Mouse (Mus musculus): ENCODE results near the gene Ciapin1.

The Ciapin1 gene

DNA sequence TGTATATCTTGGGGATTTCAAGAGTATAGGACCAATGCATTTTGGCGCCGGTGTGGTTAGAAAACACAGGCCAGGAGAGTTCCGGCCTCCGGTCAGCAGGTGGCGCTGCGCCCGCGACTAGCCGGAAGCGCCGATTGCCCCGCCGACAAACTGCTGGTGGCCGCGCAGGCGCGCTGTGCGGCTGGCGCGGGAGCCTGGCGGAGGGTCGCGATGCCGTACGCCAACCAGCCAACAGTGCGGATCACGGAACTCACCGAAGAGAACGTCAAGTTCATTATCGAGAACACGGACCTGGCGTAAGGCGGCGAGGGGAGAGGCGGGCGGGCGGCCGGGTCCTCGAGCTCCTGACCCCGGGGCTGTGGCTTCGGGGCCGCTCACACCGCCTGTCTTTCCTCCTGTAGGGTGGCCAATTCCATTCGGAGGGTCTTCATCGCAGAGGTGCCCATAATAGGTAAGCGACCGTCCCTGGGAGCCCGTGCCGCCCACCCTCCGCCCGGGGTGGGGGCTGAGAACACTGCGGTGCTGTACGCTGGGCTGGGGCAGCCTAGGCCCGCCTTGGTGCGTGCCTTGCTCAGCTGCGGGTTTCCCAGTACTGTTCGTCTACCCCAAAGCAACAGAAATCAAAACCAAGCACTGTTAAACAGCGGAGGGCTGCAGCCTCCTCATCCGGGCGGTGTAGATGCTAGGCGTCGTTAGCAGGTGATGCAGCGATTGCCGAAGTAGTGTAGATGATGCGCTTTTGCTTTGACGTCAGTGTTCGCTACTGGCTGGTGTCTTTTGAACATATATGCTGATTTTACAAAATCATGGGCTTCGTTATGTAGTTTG lies 19.4 kb upstream of the Ciapin1 start, which contains the start of gene Polr2c:
Gene Polr2c (plus strand): TSS at position 105 of the 828 bp plus-strand sequence.
- WGBS, result under 1% methylated on average over 68 of the region's 68 CpGs

DNA sequence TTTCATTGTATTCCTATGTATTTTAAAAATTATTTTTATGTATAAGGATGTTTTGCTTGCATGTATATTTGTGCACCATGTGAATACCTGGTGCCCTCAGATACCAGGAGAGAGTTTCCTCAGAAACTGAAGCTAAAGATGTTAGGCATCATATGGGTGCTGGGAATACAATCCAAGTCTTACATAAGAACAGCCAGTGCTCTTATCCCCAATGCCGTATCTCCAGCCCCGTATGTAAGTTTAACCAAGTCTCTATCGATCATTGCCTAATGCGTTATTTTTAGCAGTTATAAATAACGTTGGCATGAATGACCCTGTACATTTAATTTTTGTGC lies 18.8 kb upstream of the Ciapin1 start:
- 19% methylated on average over 5 of the region's 5 CpGs for WGBS

DNA sequence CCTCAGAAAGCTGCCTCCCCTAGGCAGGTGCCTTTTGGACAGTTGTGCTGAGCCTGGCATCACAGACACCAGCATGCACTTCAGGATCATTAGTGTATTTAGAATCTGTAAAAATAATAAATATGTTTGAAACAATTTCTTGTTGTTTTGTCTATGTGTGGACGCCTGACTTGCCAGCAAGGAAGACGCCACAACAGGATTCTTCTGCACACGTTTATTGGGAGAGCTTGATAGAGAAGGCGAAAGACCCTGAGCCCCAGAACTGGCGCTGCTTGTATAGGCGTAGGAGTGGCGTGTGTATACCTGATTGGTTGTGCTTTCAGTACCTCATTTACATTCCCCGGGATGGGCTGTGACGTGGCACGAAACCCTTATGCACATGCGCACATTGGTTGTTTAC lies 16.6 kb upstream of the Ciapin1 start:
- 90% methylated on average over 11 of the region's 11 CpGs for WGBS

DNA sequence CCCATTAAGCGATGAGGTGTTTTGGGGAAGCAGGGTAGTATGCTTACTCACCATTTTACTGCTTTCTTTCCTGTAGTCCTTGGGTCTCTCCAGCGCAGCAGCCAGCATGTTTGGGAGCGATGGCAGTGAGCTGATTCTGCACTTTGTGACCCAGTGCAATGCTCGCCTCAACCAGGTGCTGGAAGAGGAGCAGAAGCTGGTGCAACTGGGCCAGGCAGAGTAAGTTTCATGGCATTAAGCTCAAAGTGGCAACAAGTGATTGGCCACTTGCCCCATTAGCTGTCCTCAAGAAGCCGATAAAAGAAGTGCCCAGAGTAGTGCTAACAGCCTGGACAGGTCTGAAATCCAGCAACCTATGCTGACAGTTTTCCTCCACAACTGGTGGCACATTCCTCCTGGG lies 11.9 kb upstream of the Ciapin1 start:
- WGBS, result 91% methylated on average over 5 of the region's 5 CpGs

DNA sequence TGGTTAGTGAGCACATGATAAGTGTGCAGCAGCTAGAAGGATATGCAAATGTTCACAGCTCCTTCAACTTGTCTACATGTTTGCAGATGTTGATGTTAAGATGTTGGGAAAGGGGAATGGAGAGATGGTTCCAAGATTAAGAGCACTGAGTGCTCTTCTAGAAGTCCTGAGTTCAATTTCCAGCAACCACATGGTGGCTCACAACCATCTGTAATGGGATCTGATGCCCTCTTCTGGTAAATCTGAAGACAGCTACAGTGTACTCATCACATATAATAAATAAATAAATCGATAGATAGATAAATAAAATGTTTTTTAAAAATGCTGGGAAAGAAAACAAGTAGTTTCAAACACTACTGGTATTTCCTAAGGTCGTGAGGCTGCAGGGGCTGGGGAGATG lies 3.0 kb upstream of the Ciapin1 start:
- 64% methylated on average over 2 of the region's 2 CpGs for WGBS

DNA sequence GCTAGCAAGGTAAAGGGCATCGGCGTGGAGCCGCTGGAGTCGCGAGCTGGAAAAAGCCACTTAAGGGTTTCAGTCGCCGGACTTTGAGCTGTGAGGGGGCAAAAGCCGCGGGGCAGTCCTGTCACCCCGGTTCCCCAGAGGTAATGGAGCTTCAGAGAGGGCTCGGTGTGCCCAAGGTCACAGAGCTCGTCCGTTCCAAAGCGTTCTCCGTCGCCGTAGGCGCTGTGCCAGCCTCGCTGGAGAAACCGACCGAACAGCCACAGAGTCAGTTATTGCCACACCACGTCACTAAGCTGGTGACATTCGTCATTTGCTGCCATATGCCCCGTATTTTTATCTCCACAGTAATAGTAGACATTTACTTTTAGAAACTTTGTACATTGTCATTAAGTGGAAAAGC lies 442 bp upstream of the Ciapin1 start:
- under 1% methylated on average over 24 of the region's 24 CpGs for WGBS

DNA sequence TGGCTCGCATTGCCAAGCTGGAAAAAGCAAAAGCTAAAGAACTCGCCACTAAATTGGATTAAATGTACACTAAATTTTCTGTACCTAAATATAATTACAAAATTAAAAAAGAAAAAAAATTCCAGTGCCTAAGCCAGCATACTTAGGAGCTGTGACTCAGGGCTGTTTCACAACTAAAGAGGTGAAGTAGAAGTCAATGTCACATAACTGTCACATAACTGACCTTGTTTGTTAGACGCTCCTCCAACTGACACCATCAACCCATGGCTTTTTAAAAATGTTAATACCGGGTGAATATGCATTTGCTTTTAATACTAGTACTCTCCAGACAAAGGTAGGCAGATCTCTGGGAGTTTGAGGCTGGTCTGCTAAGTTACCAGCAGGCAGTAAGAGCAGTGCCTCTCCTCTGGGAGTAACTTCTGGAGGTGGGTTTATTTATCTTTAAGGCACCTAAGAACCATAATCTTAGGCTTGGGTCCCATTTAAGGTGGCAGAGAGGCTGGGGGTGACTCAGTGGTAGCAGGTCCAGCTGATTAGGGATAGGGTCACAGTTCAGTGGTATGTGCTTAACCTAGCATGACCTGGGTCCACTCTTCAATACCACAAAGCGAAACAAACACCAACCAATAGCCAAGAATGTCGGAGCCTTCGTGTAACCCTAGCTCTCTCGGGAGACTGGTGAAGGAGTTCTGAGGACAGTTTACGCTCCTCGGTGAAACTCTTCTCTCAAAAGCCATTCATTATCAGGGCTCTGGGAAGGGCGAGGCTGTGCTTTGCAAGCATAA lies 1.5 kb downstream of the Ciapin1 start:
- WGBS, result 67% methylated on average over 11 of the region's 11 CpGs

DNA sequence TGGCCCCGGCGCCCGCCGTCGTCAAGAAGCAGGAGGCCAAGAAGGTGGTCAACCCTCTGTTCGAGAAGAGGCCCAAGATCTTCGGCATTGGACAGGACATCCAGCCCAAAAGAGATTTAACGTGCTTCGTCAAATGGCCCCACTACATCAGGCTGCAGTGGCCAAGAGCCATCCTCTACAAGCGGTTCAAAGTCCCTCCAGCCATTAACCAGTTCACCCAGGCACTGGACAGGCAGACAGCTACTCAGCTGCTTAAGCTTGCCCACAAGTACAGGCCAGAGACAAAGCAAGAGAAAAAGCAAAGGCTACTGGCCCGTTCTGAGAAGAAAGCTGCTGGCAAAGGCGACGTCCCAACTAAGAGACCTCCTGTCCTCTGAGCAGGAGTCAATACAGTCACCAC lies 2.4 kb downstream of the Ciapin1 start:
- 85% methylated on average over 13 of the region's 13 CpGs for WGBS

DNA sequence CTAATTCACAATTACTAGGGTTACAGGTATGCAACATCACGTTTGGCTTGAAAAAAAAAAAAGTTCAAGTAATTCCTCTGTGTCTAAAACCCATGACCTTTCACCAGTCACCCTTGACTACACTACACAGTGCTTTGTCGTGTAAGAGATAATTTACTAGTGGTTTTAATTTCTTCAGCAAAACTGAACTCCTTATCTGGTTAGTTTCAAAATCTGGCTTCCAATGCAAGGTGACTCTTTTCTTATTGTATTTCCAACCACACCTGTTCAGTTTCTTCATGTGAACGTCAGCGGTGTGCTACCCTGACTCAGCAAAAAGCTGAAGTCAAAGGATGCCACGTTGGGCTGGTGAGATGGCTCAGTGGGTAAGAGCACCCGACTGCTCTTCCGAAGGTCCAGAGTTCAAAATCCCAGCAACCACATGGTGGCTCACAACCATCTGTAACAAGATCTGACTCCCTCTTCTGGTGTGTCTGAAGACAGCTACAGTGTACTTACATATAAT lies 4.2 kb downstream of the Ciapin1 start:
- WGBS, result 70% methylated on average over 7 of the region's 7 CpGs

DNA sequence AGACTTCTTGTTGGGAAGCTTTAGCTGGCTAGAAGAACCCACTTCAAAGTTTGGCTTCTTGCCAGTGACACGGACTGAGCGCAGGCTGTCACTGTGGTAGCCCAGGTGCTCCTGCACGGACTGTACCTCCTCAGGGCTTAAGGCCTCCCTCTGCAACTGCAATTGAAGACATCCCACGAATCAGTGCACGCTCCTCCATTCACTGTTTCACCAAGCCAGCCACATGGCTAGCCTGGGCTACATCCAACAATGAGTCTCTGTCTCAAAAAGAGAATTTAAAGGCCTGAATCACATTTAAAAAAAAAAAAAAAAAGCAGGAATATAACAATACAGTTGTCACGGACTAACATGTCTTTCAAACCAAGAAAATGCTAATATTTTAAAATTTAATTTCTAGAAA lies 9.9 kb downstream of the Ciapin1 start:
- WGBS, result 81% methylated on average over 6 of the region's 6 CpGs

DNA sequence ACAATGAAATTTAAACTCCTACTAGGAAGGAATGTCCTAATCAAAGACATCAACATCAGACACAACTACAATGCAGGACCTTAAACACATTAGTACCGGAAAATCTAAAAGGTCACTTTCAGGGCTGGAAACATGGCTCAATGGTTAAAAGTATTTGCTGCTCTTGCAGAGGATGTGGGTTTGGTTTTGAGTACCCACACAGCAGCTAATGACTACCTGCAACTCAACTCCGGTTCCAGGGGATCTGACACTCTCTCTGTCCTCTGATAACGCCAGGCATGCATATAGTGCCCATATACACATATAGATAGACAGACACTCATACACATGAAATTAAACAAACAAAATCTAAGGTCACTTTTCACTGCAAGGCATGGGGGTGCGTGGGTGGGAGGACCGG lies 11.9 kb downstream of the Ciapin1 start:
- 94% methylated on average over 5 of the region's 5 CpGs for WGBS

DNA sequence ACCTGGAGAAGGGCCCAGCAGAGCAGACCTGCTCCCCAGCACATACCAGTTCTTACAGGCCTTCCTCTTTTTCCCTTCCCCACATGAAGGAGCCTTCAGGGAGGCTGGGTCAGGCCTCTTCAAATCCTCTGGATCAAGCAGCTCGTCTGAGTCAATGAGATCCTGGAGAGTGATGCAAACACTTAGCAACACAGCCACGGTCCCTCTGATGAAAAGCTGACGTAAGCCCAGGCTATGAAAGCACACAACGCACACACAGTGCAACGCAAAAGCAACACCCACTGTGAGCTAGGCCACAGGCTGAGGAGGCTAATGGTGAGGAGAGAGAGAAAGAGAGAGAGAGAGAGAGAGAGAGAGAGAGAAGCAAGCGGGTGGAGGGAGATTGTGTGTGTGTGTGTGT lies 13.0 kb downstream of the Ciapin1 start:
- 85% methylated on average over 6 of the region's 6 CpGs for WGBS

DNA sequence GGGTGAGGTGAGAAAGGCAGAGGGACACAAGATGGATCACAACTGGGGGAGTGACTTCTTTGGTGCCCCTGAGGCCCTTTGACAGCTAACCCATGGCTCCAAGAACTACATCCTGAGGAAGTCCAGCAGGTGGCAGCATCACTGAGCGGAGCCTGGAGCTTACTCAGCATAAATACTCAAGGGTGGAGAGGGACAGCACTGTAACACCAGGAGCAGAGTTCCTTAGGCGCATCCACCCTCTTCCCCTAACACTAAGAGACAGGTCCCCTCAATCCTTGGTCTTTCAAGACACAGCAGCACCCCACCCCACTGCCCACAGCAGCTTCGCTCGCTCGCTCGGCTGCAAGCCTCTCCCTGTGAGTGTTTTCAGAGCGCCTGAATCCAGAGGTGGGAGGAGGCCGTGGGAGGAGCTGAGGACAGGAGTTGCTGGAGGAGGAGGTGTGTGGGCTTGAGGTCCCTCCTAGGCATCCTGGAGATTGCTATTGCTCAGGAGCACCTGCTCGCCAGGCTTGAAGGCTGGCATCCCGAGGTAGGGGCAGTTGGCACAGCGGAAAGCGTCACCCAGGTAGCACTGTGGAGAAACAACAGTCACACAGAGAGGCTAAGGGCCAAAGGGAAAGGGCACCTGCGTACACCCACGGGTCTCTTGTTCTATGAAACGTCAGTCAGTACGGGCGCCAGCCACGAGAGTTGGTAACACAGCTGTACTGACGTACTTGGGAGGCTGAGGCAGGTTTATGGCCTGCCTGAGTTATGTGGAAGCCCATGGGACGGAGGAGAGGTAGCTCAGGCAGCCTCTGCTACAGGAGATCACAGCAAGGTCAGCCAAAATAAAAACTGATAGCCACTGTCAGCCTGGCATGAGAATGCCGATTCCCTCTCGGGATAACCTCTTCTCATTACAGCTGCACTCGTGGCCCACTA lies 15.3 kb downstream of the Ciapin1 start:
- 73% methylated on average over 23 of the region's 23 CpGs for WGBS

DNA sequence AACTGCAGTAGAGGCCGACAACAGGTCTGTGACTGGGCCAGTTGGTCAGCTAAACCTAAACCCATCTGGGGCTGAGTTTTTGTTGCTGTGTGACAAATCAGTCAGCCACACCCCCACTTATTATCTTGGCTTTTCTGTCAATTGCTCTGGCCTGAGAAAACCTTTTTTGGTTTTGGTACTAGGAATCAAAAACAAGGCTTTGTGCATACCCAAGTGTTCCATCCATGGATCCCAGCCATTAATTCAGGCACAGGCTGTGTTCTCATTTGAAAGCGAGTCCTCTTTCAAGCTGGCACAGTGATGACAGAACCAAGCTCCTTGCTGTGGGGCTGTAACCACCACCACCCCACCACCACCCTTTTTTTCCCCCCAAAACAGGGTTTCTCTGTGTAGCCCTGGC lies 16.8 kb downstream of the Ciapin1 start:
- 64% methylated on average over 2 of the region's 2 CpGs for WGBS

DNA sequence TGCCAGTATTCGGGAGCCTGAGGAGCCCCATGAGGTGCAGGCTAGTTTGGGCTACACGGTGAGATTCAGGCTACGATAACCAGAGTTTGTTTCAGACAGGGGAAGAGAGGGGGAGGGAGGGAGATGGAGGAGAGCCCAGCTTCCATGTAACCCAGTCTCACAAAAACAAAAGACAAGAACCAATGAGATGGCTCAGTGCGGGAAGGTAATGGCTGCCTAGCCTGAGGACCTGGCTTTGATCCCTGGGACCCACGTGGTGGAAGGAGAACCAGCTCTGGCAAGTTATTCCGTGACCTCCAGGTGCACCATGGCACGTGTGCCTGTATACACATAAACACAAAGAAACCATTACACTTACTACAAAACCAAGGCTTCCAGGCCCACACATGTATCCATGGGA lies 17.6 kb downstream of the Ciapin1 start:
- 76% methylated on average over 7 of the region's 7 CpGs for WGBS

DNA sequence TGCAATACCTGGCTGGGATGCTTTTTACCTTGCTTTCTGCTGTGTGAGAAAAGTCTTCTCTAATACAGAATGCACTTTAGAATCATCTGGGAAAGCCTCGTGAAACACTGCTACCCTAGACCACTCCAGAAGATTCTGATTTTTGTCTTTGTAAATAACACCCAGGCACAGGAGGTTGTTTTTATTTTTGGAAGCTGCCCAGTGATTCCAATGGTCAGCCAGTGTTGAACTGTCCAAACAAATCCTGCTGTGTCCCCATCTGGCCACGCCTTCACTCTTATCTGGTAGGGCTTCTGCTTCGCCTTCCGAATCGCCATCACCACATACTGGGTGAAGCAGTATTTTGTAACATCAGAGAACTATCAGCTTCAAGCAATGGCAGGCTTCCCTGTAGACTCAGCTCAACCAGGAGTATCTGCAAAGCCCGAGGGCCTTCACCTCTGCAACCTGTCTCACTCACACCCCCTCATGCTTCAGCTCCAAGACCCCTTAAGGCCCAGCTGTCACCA lies 18.4 kb downstream of the Ciapin1 start:
- WGBS, result 84% methylated on average over 6 of the region's 6 CpGs

DNA sequence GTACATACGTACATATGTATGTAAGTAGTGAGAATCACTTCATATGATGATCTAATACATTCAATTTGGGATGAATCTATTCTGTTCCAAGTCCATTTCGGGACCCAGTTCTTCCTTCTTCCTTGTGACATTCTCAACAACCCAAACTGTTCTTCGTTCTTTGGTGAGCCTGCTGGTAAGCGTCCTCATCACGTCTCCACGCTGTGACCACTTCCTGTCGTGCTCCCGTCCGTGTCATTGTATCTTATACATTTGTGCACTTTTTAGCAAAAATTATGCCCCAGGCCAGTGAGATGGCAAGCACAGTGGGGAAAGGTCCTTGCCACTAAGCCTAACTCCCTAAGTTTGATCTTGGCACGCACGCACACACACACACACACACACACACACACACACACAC lies 20.2 kb downstream of the Ciapin1 start:
- WGBS, result 80% methylated on average over 11 of the region's 11 CpGs

DNA sequence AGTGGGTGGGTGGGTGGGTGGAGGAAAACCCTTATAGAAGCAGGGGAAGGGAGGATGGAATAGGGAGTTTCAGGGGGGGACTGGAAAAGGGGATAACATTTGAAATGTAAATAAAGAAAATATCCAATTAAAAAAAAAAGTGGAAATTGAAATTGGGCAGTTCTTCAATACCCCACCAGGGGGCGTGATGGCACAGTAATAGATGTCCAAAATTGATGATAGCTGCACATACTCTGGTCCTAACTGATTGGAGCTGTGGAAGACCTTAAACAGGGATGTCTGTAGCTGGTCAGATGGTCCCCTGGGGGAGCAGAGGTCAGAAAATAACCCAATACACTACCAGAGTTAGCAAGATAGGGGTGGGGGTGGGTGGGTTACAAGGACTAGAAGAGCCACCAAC lies 23.6 kb downstream of the Ciapin1 start:
- 0% methylated on average over 1 of the region's 1 CpGs for WGBS

DNA sequence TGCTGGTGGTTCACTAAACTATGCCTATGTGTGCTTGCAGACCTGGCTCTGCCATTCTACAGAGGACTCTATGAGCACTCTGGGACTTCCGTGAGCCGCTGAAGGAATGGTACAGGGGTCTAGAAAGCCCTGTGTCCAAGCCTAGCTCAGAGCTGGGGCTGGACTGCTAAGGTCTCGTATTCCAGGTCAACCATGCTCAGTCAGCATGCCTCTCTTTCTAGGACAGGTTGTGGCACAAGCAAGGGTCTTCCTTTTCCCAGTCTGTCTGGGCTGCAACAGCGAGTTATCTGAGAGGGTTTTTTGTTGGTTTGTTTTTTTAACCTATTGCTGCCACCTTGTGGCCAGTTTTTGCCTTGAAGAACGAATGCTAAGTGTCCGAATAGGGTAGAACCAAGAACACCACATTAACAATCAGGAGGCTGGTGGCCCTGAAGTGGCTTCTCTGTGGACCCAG lies 25.5 kb downstream of the Ciapin1 start:
- 16% methylated on average over 6 of the region's 6 CpGs for WGBS

DNA sequence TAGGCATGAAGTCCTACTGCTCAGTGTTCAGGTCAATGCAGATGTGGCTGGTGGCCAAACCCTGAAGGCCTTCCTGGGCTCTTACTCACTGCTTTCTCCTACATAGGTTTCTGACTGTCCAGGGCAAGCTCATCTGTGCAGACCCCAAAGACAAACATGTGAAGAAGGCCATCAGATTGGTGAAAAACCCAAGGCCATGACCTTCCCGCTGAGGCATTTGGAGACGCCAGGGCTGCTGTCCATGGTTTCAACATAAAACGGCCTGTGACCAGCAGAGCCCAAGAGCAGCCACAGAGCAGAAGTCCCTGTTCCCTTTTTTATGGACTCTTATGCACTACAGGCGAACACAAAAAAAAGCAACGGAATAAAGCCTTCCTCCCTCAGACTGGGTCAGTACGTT lies 26.5 kb downstream of the Ciapin1 start:
- WGBS, result 74% methylated on average over 6 of the region's 6 CpGs

DNA sequence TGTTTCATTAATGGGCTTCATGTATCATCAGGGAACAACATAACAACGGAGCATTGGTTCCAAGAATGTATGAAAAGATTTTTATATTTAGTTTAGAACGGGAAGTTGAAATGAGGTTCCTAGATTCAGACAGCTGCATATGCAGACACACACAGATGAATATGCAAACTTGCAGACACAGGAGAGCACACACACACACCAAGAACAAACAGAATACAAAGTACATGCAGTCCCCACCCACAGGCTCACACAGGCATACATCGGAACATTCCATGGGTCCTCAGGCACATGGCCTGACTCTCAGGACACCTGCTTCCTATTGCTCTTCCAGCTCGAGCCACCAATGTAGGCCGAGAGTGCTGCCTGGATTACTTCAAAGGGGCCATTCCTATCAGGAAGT lies 27.3 kb downstream of the Ciapin1 start:
- 61% methylated on average over 5 of the region's 5 CpGs for WGBS

DNA sequence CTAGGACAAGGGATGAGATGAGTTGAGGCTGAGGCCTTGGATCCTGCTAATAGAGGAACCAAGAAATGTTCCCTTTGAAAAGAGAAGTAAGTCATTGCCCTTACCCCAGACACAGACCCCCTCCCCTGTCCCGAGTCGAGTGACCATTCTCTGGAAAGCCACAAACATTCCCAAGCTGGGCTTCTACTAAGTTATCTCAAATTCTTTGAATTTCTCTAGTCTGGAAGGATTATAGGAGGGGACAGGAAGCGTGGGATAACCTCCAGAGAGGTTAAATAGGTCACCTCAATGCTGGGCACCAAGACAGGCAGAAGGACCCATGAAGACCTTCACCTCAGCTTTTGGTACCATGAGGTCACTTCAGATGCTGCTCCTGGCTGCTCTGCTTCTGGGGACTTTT lies 28.0 kb downstream of the Ciapin1 start, which contains the start of gene Ccl17:
Gene Ccl17 (plus strand): TSS at position 301 of the 400 bp plus-strand sequence.
- WGBS, result 84% methylated on average over 3 of the region's 3 CpGs
